Mouse (Mus musculus): ENCODE measurements around the gene Gpr15. TPM values are rescaled to one million over a fixed set of nuclear protein-coding genes. Genes with fewer than 3 reads are reported as not detected.
A peak's percentile ranks its signal among the peaks of the same experiment; 100 is the strongest.

Gpr15 gene
- polyA plus RNA-seq, 1 experiment = 0.31 TPM

DNA sequence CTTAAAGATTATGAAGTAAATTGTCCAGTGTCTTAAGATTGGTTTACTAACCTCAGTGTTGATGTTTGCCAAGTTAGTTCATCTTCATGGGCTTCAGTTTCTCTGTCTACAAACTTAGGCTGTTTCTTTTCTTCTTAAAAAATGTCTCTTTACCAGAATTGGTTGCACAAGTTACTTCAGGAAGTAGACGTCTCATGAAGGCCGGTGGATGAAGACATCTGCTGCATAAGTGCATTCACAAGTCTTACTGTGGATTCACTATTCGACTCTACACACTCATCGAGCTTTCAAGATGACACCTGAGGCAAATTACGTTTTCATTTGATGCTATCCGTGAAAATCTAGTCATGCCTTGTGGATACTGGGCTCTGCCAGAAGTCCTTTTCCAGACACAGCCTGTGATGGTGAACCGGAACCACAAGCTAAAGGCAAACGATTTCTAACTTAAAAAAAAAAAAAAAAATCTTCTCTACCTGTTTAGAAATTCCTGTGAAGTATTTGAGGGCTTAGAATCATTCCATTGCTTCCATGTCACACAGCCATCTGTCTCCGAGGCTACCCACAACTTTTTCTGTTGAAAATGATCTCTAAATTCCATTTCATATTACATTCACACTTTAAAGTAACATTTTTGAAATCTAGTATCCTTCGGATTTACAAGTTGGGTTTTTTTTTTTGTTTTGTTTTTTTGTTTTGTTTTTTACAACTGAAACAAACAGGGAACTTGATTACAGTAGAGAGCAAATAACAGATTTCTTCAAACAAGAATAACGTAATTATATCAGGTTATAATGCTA is 8.0 kb upstream of the Gpr15 start:
- 72% methylated on average over 11 of the region's 11 CpGs for WGBS
- no peak for DNase-seq
- TF ChIP-seq POLR2A (IDR thresholded peaks at IDR 0.05; ENCODE audit: borderline replicate concordance, extremely low read depth, low read depth, low read length) (no peak), CTCF (IDR thresholded peaks at IDR 0.05; ENCODE audit: insufficient read depth, low read length) (no peak)
- Histone ChIP-seq H3K4me1 (ENCODE audit: control insufficient read depth, insufficient read depth, low read length) (peaks cover 2% of the 10 kb centered on the region; the same call in 1 of the 2 replicates), H3K4me3 (replicated peaks; ENCODE audit: extremely low read depth, low read depth, low read length) (no peak overlapping the region)

DNA sequence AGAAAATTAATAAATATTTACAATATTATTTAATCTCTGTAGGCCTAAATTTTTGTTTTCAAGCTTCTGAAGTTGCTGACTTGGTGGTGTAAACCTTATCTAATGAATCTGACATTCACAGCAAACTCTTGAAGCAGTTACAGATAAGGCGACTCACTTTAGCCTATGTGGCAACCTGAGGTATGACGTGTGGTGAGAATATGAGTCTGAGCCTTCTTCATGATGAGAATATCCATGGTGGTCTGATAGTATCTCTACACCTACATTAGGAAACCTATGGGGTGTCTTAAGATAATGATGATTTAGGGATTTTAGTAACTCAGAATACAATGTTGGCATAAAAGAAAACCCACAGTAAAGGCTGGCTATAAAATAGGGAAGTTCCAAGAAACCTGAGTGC is 3.4 kb upstream of the Gpr15 start:
- TF ChIP-seq CTCF (IDR thresholded peaks at IDR 0.05; ENCODE audit: insufficient read depth, low read length) (no peak), POLR2A (IDR thresholded peaks at IDR 0.05; ENCODE audit: borderline replicate concordance, extremely low read depth, low read depth, low read length) (no peak)
- H3K4me1 ChIP-seq (ENCODE audit: control insufficient read depth, insufficient read depth, low read length) = no peaks in the 10 kb centered on the region
- H3K4me3 ChIP-seq (replicated peaks; ENCODE audit: extremely low read depth, low read depth, low read length) = no peak overlapping the region
- WGBS = 63% methylated on average over 2 of the region's 2 CpGs
- no peak for DNase-seq

DNA sequence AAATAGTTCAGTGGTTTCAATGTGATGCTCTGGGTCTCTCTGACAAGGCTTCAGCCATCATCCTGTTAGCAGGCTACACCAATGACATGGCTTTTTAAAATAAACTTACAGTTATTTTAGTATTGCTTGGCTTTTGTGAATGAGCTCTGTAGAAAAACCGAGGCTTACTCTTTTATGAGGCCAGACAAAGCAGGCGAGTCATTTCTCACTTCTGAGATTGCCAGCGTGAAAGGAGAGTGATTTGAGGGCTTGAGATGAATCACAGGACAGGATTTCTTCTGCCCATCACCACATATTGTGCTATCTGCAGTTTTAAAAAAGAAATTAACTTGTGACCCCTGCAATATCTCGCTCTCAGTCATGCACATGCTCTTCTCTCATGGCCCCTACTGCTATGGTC is 3.9 kb downstream of the Gpr15 start:
- DNase-seq = no peak
- TF ChIP-seq CTCF (IDR thresholded peaks at IDR 0.05; ENCODE audit: insufficient read depth, low read length) (no peak), POLR2A (IDR thresholded peaks at IDR 0.05; ENCODE audit: borderline replicate concordance, extremely low read depth, low read depth, low read length) (no peak)
- WGBS = 63% methylated on average over 4 of the region's 4 CpGs
- H3K4me3 ChIP-seq (replicated peaks; ENCODE audit: extremely low read depth, low read depth, low read length) = no peak overlapping the region
- no peaks in the 10 kb centered on the region for H3K4me1 ChIP-seq (ENCODE audit: control insufficient read depth, insufficient read depth, low read length)

DNA sequence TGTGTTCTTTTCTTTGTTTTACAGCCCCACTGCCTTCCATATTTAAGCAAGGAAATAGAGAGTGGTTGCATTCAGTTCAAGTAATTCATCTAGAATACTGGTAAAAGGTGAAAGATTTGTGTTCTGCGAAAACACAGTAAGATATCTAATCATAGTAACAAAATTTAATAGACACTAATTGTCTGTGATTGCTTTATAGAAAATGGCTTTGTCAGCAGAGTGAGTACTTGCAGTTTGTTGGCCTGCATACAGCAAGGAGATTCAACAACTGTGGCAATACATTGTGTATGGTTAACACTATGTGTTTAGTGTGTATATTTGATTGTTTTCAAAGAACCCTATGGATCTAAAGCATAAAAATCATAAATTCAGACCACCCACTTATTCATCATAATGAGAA is 5.7 kb downstream of the Gpr15 start:
- H3K4me1 ChIP-seq (ENCODE audit: control insufficient read depth, insufficient read depth, low read length) = no peaks in the 10 kb centered on the region
- TF ChIP-seq POLR2A (IDR thresholded peaks at IDR 0.05; ENCODE audit: borderline replicate concordance, extremely low read depth, low read depth, low read length) = no peak
- DNase-seq = no peak
- whole genome bisulfite sequencing = 84% methylated on average over 1 of the region's 1 CpGs
- H3K4me3 ChIP-seq (replicated peaks; ENCODE audit: extremely low read depth, low read depth, low read length) = no peak overlapping the region

DNA sequence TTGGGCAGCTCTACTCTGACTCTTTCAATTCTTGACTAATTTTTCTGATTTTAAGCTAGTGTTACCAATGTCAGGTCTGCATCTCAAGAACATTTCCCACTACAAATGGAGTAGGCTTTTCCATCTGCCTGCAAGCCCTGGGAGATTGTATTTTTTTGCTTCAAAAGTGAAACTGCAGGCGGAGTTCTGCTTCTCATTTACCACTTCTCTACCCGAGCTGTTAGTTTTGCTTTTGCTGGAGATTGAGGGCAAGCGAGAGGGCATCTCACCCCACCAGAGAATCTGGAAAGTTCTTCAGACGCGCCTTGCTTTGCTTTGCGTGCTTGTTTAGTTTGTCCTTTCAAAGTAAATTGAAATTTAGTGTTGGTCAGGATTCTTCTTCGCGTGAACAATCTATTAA is 6.6 kb downstream of the Gpr15 start:
- Histone ChIP-seq H3K4me1 (ENCODE audit: control insufficient read depth, insufficient read depth, low read length) (no peaks in the 10 kb centered on the region), H3K4me3 (replicated peaks; ENCODE audit: extremely low read depth, low read depth, low read length) (peak overlapping the region; percentile 15)
- 50% methylated on average over 8 of the region's 8 CpGs for WGBS
- no peak for DNase-seq
- TF ChIP-seq CTCF (IDR thresholded peaks at IDR 0.05; ENCODE audit: insufficient read depth, low read length) (no peak), POLR2A (IDR thresholded peaks at IDR 0.05; ENCODE audit: borderline replicate concordance, extremely low read depth, low read depth, low read length) (no peak)

DNA sequence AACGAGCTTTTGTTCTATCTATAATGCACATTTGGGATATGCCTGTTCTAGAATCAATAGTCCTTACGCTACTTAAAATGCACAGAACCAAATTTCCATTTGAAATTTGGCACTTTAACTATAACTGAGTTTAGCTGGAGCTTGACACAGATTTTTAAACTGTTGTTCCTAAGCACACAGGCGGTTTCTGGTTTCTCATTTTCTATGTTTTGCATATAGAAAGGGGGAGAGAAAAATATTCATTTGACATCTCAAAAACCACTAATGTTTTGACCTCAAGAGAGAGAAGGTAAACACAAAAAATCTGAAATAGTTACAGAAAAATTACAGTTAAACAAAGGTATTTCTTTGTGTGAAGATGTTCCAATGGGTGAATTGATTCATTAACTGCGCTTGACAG is 9.3 kb downstream of the Gpr15 start:
- H3K4me1 ChIP-seq (ENCODE audit: control insufficient read depth, insufficient read depth, low read length) = no peaks in the 10 kb centered on the region
- TF ChIP-seq POLR2A (IDR thresholded peaks at IDR 0.05; ENCODE audit: borderline replicate concordance, extremely low read depth, low read depth, low read length) (no peak), CTCF (IDR thresholded peaks at IDR 0.05; ENCODE audit: insufficient read depth, low read length) (no peak)
- no peak overlapping the region for H3K4me3 ChIP-seq (replicated peaks; ENCODE audit: extremely low read depth, low read depth, low read length)
- WGBS = 79% methylated on average over 4 of the region's 4 CpGs
- DNase-seq = no peak

DNA sequence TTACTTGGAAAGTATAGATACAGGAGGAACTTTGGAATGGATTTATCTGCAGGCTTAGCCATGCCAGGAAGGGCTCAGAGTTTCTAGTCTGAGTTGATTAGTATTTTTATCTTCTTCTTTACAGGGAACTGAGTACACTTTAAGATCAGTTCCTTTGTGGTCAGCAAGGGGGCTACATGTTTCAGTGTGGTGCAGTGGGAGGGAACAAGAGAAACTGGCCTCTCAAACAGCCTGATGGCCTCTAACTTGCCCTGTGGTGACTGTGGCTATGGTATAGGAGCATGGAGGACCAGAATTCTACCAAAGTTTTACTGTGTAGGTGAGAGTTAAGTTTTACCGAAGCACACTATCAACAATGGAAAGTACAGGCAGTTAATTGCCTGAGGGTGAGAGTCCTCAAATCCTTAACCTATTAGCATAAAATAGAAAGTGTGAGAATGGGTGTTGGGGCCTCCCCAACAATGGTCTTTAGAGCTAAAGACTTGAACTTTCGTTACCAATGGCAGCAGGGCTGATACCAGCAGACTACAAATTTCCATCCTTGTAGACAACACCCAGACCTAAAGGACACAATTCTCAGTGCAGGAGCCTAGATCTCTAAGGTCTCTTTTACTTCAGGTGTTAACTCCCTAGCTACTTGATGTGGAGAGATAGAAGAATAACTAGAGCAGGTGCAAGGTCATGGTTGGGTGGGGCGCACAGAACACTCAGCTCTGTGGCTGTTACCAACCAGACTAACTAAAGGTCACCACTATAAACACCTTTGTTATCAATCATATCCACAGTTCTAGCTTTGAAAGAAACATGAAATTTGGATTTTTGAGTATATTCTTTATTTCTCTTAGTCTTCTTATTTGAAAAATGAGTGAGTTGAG is 10.0 kb downstream of the Gpr15 start:
- Histone ChIP-seq H3K4me3 (replicated peaks; ENCODE audit: extremely low read depth, low read depth, low read length) (no peak overlapping the region), H3K4me1 (ENCODE audit: control insufficient read depth, insufficient read depth, low read length) (no peaks in the 10 kb centered on the region)
- TF ChIP-seq CTCF (IDR thresholded peaks at IDR 0.05; ENCODE audit: insufficient read depth, low read length) (no peak), POLR2A (IDR thresholded peaks at IDR 0.05; ENCODE audit: borderline replicate concordance, extremely low read depth, low read depth, low read length) (no peak)
- WGBS = 80% methylated on average over 3 of the region's 3 CpGs
- no peak for DNase-seq

DNA sequence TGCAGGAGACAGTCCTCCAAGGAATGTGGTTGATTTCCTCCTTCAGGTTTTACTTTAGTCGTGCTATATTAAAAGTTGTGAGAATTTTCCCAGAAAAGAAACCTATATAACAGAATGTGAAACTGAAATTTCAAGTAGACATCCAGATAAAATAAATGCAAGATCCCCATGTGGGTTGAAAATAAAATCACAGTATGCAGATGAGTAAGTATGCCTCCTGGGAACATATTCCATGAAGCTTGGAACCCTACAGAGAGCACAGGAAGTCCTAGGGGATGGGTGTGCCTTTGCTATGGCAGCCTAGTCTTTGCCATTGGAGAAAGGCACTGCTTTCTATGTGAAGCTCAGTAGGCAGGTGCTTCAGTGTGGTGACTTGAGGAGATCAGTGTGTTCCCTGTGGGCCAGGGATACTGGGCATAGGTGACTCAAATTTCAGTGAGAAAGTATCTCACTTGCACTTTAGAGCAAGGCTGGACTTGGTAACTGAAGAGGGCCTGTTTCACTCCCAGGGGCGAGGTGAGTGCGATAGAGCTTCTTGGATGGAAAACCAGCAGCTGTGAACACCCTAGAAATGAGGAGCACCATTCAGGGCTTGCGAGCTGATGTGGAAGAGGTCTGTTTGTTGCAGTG is 11.5 kb downstream of the Gpr15 start:
- DNase-seq = no peak
- 82% methylated on average over 4 of the region's 4 CpGs for WGBS
- TF ChIP-seq POLR2A (IDR thresholded peaks at IDR 0.05; ENCODE audit: borderline replicate concordance, extremely low read depth, low read depth, low read length) = no peak
- no peak for TF ChIP-seq CTCF (IDR thresholded peaks at IDR 0.05; ENCODE audit: insufficient read depth, low read length)
- no peak overlapping the region for H3K4me3 ChIP-seq (replicated peaks; ENCODE audit: extremely low read depth, low read depth, low read length)
- H3K4me1 ChIP-seq (ENCODE audit: control insufficient read depth, insufficient read depth, low read length) = no peaks in the 10 kb centered on the region

DNA sequence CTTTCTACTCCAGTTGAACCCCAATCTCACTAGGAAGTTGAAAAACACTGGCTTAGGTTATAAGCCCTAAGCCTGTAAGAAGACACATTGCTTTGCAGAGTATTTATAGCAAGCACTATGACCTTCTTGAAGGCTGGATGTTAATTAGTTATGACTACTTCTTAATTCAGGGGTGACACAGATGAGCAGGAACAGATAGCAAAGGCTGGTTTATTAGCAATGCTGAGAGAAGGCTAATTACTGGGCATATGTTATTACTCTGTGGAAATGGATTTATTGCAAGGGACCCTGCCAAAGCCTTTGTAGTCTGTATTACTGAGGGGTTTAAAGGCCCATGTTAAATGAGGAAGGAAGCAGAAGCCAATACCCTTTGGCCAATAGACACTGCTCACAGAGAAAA is 13.9 kb downstream of the Gpr15 start:
- TF ChIP-seq POLR2A (IDR thresholded peaks at IDR 0.05; ENCODE audit: borderline replicate concordance, extremely low read depth, low read depth, low read length) = no peak
- TF ChIP-seq CTCF (IDR thresholded peaks at IDR 0.05; ENCODE audit: insufficient read depth, low read length) = no peak
- Histone ChIP-seq H3K4me1 (ENCODE audit: control insufficient read depth, insufficient read depth, low read length) (no peaks in the 10 kb centered on the region; the same call in 1 of the 2 replicates), H3K4me3 (replicated peaks; ENCODE audit: extremely low read depth, low read depth, low read length) (no peak overlapping the region)
- no peak for DNase-seq
